Mouse (Mus musculus) forelimb bud, embryonic 11.5 days (tissue): ENCODE results near the gene Cracr2a.

Experiments
- DNase-seq: peaks from one replicate; pipeline ENCODE4 v3.0.0-alpha.2; 2012; ENCODE audit warnings: low read depth, low spot score

Cracr2a gene

DNA sequence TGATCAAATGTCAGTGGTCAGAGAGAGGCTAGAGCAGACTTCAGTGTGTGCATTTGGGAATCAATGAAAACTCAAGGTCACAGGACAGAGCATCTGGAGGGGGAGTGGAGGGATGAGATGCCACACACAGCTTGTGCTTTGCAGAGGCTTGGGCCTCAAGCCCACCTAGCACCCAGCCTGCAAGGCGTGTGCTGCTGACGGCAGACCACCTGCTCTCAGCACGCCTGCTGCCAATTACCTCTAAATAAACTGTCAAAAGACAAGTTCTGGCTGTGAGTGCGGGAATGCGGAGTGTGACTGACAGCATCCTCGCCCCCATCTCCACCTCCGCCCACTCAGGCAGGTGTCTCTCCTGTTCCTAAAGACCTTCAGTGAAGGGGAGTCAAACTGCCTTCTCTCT is 131.2 kb downstream of the Cracr2a start:
- DNase-seq, result no peak

DNA sequence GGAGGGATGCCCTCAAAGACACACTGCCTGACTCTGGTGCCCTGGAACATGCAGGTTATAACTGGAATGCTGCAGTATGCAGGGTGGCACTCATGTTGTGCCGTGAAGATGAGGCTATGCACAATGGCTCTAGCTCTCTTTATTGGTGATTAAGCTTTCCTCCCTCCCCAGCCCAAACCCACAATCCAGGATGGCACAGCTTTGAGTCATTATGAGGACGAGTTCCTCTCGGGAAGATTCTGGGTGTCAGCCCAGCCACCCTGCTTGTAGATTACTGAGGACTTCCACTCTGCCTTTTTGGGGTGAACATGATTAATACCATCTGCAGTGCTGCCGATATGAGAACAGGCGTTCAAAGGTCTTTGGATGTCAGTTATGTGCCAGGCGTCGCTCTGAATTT is 132.5 kb downstream of the Cracr2a start:
- DNase-seq, result no peak

DNA sequence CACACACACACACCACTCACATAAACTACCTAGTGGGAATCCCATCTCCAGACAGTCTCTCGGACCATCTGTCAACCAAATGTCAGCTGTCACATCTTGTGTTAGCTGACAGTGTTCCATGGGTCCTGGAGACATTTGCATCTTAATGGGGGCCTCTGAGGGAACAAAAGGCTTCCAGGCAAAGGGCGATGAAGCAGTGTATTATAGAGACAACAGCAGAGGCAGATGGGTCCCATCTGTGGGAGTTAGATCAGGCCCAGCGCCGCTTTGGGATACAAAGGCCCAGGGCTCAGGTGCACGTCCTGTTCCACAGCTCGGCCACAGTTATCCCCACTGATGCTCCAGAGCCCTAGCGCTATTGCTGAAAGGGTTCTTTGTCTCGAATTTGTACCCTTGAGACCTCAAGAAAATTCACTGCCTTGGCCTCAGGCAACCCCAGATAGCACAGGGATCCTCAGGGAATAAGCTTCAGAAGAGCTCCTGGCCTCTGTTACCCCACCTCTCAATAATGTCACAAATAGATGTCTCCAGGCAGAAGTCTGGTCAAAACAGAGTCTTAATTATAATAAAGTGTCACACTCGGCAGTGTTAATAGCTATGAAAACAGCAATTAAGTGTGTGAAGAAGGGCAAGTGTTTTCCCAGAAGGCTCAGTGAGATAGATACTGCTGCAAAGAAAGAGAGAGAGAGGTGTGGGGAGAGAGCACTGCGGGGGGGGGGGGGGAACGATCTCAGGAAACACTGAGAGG is 140.1 kb downstream of the Cracr2a start:
- no peak for DNase-seq

DNA sequence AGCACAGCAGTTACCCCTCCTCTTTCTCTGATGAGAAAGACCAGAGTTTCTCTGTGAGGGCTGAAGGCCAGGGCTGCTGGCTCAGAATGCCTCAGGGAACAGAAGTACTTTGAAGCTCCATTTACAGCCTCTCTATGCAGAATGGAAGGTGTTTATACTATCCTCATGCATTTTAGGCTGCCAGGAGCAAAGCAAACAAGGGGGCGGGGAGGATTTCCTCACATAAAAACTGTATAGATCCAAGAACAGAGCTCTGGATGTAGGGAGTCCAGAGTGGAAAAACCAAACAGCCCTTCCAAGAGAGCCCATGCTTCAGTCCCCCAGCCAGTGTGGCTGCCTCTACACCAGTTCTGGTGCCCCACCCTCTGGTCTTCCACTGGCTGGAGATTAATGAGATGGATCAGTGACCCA is 147.1 kb downstream of the Cracr2a start:
- peak; percentile 29 for DNase-seq

DNA sequence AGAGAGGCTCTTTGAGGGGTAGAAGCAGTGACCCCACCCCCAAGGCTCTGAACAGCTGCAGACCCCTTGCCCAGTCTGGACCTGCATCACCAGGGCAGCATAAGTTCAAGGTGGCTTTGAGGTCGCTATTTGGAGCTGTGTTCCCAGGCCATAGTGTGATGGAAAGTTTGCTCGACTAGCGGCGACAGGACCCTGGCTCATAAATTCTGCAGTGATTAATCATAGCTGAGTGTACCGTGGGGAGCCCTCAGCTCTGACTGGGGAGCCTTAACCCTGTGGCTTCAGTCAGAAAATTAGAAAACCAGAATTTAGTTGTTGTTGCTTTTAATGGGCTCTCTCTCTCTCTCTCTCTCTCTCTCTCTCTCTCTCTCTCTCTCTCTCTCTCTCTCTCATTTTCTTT is 153.8 kb downstream of the Cracr2a start:
- no peak for DNase-seq

DNA sequence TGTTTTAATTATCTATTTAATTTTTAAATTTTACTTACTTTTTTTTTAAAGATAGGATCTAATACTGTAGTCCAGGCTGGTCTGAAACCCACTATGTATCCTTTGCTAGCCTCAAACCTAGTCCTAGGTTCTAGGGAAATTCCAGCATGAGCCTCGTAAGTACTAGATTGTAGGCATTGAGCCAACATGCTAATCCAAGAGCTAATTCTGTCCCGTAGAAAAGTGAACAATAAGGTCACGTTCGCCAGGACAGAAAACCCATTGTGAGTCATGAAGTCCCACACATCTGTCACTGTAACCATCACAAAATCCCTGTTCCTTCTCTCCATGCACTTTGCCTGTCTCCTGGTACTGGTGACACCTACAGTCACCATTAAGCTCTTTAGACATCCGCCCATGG is 154.3 kb downstream of the Cracr2a start:
- no peak for DNase-seq

DNA sequence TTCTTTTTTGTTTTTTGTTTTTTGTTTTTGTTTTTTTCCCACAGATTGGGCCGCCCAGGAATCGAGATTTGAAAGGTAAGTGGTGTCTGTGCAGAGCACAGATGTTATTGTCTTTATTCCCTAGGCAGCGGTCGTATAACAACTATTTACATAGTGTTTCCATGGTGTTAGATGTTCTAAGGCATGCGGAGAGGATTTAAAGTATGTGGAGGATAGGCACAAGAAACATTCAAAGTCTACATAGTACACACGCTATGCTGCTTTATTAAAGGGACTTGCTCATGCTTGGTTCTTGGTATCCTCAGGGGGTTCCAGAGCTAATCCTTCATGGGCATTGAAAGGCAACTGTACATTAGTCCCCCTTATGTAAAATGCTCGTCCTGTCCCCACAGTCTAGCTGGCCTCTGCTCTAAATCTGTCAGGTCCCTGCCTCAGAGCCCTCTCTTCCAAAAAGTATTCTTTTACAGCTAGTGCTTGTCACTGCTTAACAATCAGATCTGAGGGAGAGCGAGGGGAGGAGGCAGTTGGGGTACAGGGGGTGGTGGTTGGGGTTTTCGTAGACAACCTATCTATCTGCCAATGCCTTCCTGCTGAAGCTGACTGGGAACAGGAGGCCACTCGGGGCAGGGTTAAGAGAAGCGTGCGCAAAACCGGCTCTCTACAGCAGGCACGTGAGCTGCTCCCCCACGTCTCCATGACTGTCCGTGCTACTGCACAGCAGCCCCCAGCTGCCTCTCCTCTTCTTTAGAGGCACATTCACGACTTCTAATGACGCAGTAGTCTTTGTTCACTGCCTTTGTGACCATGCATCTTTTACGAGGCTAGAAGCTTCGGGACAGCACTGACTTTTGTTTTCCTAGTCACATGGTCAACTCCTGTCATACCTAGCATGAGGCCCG is 156.3 kb downstream of the Cracr2a start:
- no peak for DNase-seq

DNA sequence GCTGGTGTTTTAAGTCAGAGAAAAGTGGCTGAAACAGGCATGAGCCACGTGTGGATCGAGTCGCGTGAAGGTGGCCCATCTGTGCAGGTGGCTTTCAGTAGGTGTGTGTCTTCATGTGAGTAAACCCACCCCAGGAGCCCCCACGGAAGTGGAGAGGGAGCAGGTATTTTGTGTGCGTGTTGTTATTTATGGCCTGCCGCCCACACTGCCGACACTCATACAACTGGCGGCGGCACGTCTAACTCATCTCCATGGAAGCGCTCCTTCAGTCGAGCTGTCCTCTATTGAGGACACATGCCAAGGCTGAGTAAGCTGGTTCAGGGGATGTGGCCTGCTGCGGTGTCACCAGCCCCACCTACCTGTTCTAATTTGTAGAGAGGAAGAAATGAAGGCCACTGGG is 158.7 kb downstream of the Cracr2a start:
- no peak for DNase-seq

DNA sequence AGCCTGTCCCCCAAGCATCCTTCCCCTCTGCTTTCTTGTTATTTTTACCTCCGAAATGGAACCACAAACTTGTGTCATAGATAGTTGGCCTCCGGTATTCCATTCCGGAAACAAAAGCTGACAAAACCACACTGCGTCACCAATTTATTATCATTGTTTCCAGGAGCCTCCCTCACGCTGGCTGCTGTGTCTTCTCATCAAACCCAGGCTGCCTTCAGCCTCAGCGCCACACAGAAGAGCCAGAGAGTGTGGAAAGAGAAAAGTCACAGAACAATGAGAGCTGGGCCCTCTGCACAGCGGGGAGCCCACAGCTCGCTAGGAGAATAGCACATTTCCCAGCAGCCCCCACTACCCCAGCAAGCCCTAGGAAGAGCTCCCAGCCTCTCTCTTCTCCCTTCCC is 162.0 kb downstream of the Cracr2a start:
- DNase-seq, result no peak
